Mouse (Mus musculus): ENCODE measurements around the gene Nagpa.

DNA sequence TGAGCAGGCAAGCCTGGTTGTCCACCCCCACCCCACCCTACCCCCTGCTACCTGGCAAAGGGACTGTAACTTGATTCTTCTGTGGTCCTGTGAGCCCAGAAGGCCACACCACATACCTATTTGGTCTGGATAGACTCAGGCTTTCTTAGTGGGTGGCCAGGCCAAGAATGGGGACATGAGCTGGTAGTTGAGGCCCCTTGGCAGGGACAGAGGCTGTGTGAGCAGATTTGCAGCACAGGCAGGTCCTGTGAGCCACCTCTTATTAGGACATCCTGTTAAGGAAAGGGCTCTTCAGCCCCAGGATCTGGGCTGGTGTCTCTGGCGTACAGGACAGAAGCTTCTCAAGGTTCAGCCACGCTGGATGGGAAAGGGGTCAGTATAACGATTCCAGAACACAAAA lies 46.7 kb downstream of the Nagpa start:
- no peak for TF ChIP-seq POLR2A (IDR thresholded peaks at IDR 0.05; ENCODE audit: low read depth, low read length)
- no peak for TF ChIP-seq CTCF (IDR thresholded peaks at IDR 0.05; ENCODE audit: extremely low read depth, insufficient read depth, insufficient read length, insufficient replicate concordance)
